Mouse (Mus musculus): ENCODE measurements around the gene Rbfox3. TPM values are rescaled to one million over a fixed set of nuclear protein-coding genes. Genes with fewer than 3 reads are reported as not detected.

Rbfox3 gene
- polyA plus RNA-seq, 1 experiment, result not detected

DNA sequence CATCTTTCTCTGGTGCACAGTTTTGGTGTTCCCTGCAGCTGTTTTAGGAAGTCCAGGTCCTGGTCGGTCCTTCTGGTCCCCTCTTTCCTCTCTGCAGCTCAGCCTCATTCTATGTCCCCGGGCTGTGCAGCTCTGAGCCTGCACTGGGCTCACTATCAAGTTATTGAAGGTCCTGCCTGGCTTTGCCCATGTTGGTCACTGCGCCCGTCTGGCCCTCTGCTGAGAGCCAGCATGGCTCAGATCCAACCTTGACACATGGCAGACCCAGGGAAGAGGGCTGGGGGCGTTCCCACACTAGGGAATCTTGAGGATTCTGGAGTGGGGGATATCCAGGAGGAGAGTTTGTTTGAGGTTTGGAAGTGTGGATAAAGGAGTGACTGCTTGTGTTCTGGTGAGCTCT, 312.7 kb downstream of the Rbfox3 start:
- Histone ChIP-seq H3K27me3 (ENCODE audit: control insufficient read depth, insufficient read depth, insufficient read length) (peaks cover 8% of the 10 kb centered on the region), H3K4me3 (no peak overlapping the region), H3ac (ENCODE audit: control insufficient read depth, insufficient read length) (no peak overlapping the region), H3K4me2 (ENCODE audit: low read depth) (no peak overlapping the region), H3K36me3 (ENCODE audit: control insufficient read depth, insufficient read depth) (no peaks in the 10 kb centered on the region), H3K79me2 (ENCODE audit: control insufficient read depth, insufficient read depth) (no peaks in the 10 kb centered on the region)
- TF ChIP-seq E2F4 (IDR thresholded peaks at IDR 0.05; ENCODE audit: insufficient read depth), result no peak
- no peak for TF ChIP-seq USF1 (IDR thresholded peaks at IDR 0.05; ENCODE audit: low read depth)
- no peak for TF ChIP-seq POLR2A (IDR thresholded peaks at IDR 0.05; ENCODE audit: insufficient read length, low read depth)
- no peak for TF ChIP-seq CEBPB (IDR thresholded peaks at IDR 0.05; ENCODE audit: insufficient read depth, poor library complexity, severe bottlenecking)
- no peak for TF ChIP-seq MAX (IDR thresholded peaks at IDR 0.05; ENCODE audit: low read depth)
- TF ChIP-seq MYOD1 (IDR thresholded peaks at IDR 0.05; ENCODE audit: control insufficient read depth in 1 of 3, insufficient read length in 2 of 3, low read depth in 2 of 3), result no peak
- no peak for TF ChIP-seq MYOG (IDR thresholded peaks at IDR 0.05; ENCODE audit: control insufficient read depth in 1 of 3, insufficient read depth in 1 of 3, insufficient read length in 2 of 3, low read depth in 2 of 3)
- no peak for TF ChIP-seq REST (IDR thresholded peaks at IDR 0.05; ENCODE audit: insufficient read depth, insufficient read length)

DNA sequence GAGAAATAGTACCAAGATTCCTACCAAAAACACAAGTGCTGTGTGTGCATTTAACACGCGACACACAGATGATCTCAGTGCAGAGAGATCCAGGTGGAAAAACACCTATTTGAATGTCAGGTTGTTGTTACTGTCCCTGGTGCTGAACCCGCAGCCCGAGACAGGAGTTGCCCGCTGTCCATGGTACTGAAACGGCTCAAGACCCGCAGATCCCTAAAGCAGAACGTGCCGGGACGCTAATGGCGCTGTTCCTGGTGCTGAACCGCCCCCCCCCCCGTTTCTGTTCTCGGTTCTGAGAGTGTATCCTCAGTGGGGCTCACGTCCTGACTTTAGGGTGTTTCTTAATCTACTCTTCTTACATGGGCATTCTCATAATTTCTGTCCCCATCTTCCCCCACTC, 326.6 kb downstream of the Rbfox3 start:
- Histone ChIP-seq H3K79me2 (ENCODE audit: control insufficient read depth, insufficient read depth) (no peaks in the 10 kb centered on the region), H3K4me3 (no peak overlapping the region), H3K36me3 (ENCODE audit: control insufficient read depth, insufficient read depth) (no peaks in the 10 kb centered on the region), H3K4me2 (ENCODE audit: low read depth) (no peak overlapping the region), H3ac (ENCODE audit: control insufficient read depth, insufficient read length) (no peak overlapping the region), H3K27me3 (ENCODE audit: control insufficient read depth, insufficient read depth, insufficient read length) (peaks cover 20% of the 10 kb centered on the region)
- TF ChIP-seq CEBPB (IDR thresholded peaks at IDR 0.05; ENCODE audit: insufficient read depth, poor library complexity, severe bottlenecking), result no peak
- TF ChIP-seq SRF (IDR thresholded peaks at IDR 0.05; ENCODE audit: control insufficient read depth, insufficient read length, low read depth), result peak; percentile 53
- no peak for TF ChIP-seq MYOG (IDR thresholded peaks at IDR 0.05; ENCODE audit: control insufficient read depth in 1 of 3, insufficient read depth in 1 of 3, insufficient read length in 2 of 3, low read depth in 2 of 3)
- no peak for TF ChIP-seq MYOD1 (IDR thresholded peaks at IDR 0.05; ENCODE audit: control insufficient read depth in 1 of 3, insufficient read length in 2 of 3, low read depth in 2 of 3)
- TF ChIP-seq POLR2AphosphoS2 (IDR thresholded peaks at IDR 0.05; ENCODE audit: insufficient read length, low read depth), result no peak
- peak; percentile 91 for TF ChIP-seq MAX (IDR thresholded peaks at IDR 0.05; ENCODE audit: low read depth)
- no peak for TF ChIP-seq USF1 (IDR thresholded peaks at IDR 0.05; ENCODE audit: low read depth)
- peak; percentile 95 for TF ChIP-seq REST (IDR thresholded peaks at IDR 0.05; ENCODE audit: insufficient read depth, insufficient read length)
- no peak for TF ChIP-seq E2F4 (IDR thresholded peaks at IDR 0.05; ENCODE audit: insufficient read depth)
- TF ChIP-seq POLR2A (IDR thresholded peaks at IDR 0.05; ENCODE audit: insufficient read length, low read depth), result no peak
- TF ChIP-seq TCF12 (IDR thresholded peaks at IDR 0.05; ENCODE audit: insufficient read depth, poor library complexity, severe bottlenecking), result no peak
- no peak for TF ChIP-seq TCF3 (IDR thresholded peaks at IDR 0.05; ENCODE audit: insufficient read length, low read depth)

DNA sequence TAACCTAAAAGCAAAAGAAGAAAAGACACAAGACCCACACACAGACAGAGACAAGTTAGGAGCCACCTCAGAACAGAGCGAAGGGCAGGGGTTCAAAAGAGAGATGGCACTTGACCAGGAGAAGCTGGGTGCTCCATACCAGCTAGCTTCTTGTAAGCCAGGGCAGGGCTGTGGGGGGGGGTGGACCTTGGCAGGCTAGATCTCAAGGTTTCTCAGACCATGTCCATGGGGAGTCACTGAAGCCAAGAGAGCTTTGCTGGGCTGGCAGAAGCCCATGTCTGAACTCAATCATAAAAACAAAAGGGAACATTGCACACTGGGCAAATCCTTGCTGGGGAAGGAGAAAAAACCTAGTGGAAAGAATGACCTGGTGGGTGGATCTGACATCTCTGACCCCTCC, 327.4 kb downstream of the Rbfox3 start:
- Histone ChIP-seq H3K4me3 (no peak overlapping the region), H3K79me2 (ENCODE audit: control insufficient read depth, insufficient read depth) (no peaks in the 10 kb centered on the region), H3K27me3 (ENCODE audit: control insufficient read depth, insufficient read depth, insufficient read length) (peaks cover 28% of the 10 kb centered on the region), H3K4me2 (ENCODE audit: low read depth) (no peak overlapping the region), H3K36me3 (ENCODE audit: control insufficient read depth, insufficient read depth) (no peaks in the 10 kb centered on the region), H3ac (ENCODE audit: control insufficient read depth, insufficient read length) (no peak overlapping the region)
- TF ChIP-seq MYOD1 (IDR thresholded peaks at IDR 0.05; ENCODE audit: control insufficient read depth in 1 of 3, insufficient read length in 2 of 3, low read depth in 2 of 3) (no peak), SRF (IDR thresholded peaks at IDR 0.05; ENCODE audit: control insufficient read depth, insufficient read length, low read depth) (no peak), POLR2A (IDR thresholded peaks at IDR 0.05; ENCODE audit: insufficient read length, low read depth) (no peak), MAX (IDR thresholded peaks at IDR 0.05; ENCODE audit: low read depth) (no peak), CEBPB (IDR thresholded peaks at IDR 0.05; ENCODE audit: insufficient read depth, poor library complexity, severe bottlenecking) (no peak), REST (IDR thresholded peaks at IDR 0.05; ENCODE audit: insufficient read depth, insufficient read length) (no peak), MYOG (IDR thresholded peaks at IDR 0.05; ENCODE audit: control insufficient read depth in 1 of 3, insufficient read depth in 1 of 3, insufficient read length in 2 of 3, low read depth in 2 of 3) (no peak), TCF3 (IDR thresholded peaks at IDR 0.05; ENCODE audit: insufficient read length, low read depth) (no peak), E2F4 (IDR thresholded peaks at IDR 0.05; ENCODE audit: insufficient read depth) (no peak)

DNA sequence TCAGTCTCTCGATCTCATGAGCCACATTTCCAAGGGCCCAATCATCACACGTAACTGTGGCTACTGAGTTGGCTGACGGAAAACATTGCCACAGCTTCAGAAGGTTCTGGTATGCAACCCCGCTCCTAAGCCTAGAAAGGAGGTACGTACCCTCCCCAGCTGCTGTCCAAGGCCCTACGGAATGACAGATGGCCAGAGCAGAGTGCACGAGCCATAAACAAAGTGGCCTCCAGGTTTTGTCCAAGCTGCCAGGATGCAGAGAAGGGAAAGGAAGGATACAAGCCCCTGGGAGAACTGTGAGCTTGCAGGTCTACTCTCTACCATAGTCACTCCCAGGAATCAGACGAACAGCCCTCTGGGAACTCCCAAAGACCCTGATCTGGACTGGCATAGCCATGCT, 327.8 kb downstream of the Rbfox3 start:
- no peaks in the 10 kb centered on the region for H3K36me3 ChIP-seq (ENCODE audit: control insufficient read depth, insufficient read depth)
- no peak overlapping the region for H3K4me2 ChIP-seq (ENCODE audit: low read depth)
- no peak for TF ChIP-seq E2F4 (IDR thresholded peaks at IDR 0.05; ENCODE audit: insufficient read depth)
- no peak for TF ChIP-seq USF1 (IDR thresholded peaks at IDR 0.05; ENCODE audit: low read depth)
- TF ChIP-seq TCF3 (IDR thresholded peaks at IDR 0.05; ENCODE audit: insufficient read length, low read depth), result no peak
- no peak overlapping the region for H3ac ChIP-seq (ENCODE audit: control insufficient read depth, insufficient read length)
- peaks cover 32% of the 10 kb centered on the region for H3K27me3 ChIP-seq (ENCODE audit: control insufficient read depth, insufficient read depth, insufficient read length)
- H3K79me2 ChIP-seq (ENCODE audit: control insufficient read depth, insufficient read depth), result no peaks in the 10 kb centered on the region
- H3K4me3 ChIP-seq, result no peak overlapping the region

DNA sequence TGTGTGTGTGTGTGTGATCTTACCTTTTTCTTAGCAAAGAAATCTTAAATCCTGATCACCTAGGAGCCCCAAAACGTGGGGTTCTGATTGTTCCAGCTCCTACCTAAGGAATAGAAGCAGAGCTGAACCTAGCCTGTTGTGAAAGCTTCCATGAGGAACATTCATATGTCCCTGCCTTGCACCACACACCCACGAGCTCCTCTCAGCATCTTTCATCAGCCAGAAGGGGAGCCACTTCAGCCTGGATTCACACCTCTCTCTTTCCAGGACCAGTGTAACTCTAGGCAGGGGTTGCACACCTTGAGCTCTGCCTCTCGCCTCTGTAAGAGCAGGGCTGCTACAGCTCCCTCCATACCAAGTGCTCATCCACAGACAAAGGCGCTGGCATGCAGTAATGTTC, 330.4 kb downstream of the Rbfox3 start:
- H3K4me2 ChIP-seq (ENCODE audit: low read depth), result no peak overlapping the region
- no peak overlapping the region for H3K4me3 ChIP-seq
- peaks cover 49% of the 10 kb centered on the region for H3K27me3 ChIP-seq (ENCODE audit: control insufficient read depth, insufficient read depth, insufficient read length)
- H3K36me3 ChIP-seq (ENCODE audit: control insufficient read depth, insufficient read depth), result no peaks in the 10 kb centered on the region
- no peak for TF ChIP-seq TCF3 (IDR thresholded peaks at IDR 0.05; ENCODE audit: insufficient read length, low read depth)
- TF ChIP-seq REST (IDR thresholded peaks at IDR 0.05; ENCODE audit: insufficient read depth, insufficient read length), result no peak
- no peak for TF ChIP-seq E2F4 (IDR thresholded peaks at IDR 0.05; ENCODE audit: insufficient read depth)
- TF ChIP-seq POLR2A (IDR thresholded peaks at IDR 0.05; ENCODE audit: insufficient read length, low read depth), result no peak
- TF ChIP-seq TCF12 (IDR thresholded peaks at IDR 0.05; ENCODE audit: insufficient read depth, poor library complexity, severe bottlenecking), result no peak
- no peak for TF ChIP-seq CEBPB (IDR thresholded peaks at IDR 0.05; ENCODE audit: insufficient read depth, poor library complexity, severe bottlenecking)
- no peak for TF ChIP-seq POLR2AphosphoS2 (IDR thresholded peaks at IDR 0.05; ENCODE audit: insufficient read length, low read depth)
- TF ChIP-seq MYOD1 (IDR thresholded peaks at IDR 0.05; ENCODE audit: control insufficient read depth in 1 of 3, insufficient read length in 2 of 3, low read depth in 2 of 3), result no peak
- TF ChIP-seq SRF (IDR thresholded peaks at IDR 0.05; ENCODE audit: control insufficient read depth, insufficient read length, low read depth), result no peak
- no peak for TF ChIP-seq MYOG (IDR thresholded peaks at IDR 0.05; ENCODE audit: control insufficient read depth in 1 of 3, insufficient read depth in 1 of 3, insufficient read length in 2 of 3, low read depth in 2 of 3)
- no peak for TF ChIP-seq USF1 (IDR thresholded peaks at IDR 0.05; ENCODE audit: low read depth)
- no peaks in the 10 kb centered on the region for H3K79me2 ChIP-seq (ENCODE audit: control insufficient read depth, insufficient read depth)
- no peak overlapping the region for H3ac ChIP-seq (ENCODE audit: control insufficient read depth, insufficient read length)

Measured in myocyte (in vitro differentiated cells).